Mouse (Mus musculus) gonadal fat pad, adult 2 months (tissue): ENCODE data around the gene Lrrc7. TPM values are rescaled to one million over a fixed set of nuclear protein-coding genes. Genes with fewer than 3 reads are reported as not detected.

Source experiments
- DNase-seq: peaks from one replicate; pipeline ENCODE4 v3.0.0-alpha.2; 2012; ENCODE audit warnings: low read depth
- polyA plus RNA-seq: library from polyadenylated mRNA; depleted of rRNA; stranded (reverse); fragments of >200 nt; gene quantifications from 2 replicates; pipeline ENCODE4 v1.2.3, GENCODE M21; 2012

Gene Lrrc7
- polyA plus RNA-seq, 1 experiment, result not detected

GRCm38 (mm10) chr3:158068613-158069263 is 493.3 kb downstream of the Lrrc7 start:
- no peak for DNase-seq

- DNase-seq, result no peak
Measured at GRCm38 (mm10) chr3:158067916-158068315, 494.1 kb downstream of the Lrrc7 start.

GRCm38 (mm10) chr3:158065256-158065655 is 496.8 kb downstream of the Lrrc7 start:
- DNase-seq, result no peak

GRCm38 (mm10) chr3:158061811-158062523 is 500.1 kb downstream of the Lrrc7 start:
- peak; percentile 40 for DNase-seq

GRCm38 (mm10) chr3:158060621-158061291 is 501.3 kb downstream of the Lrrc7 start:
- no peak for DNase-seq

GRCm38 (mm10) chr3:158049508-158049907 is 512.5 kb downstream of the Lrrc7 start:
- no peak for DNase-seq

GRCm38 (mm10) chr3:158040755-158041154 is 521.3 kb downstream of the Lrrc7 start:
- DNase-seq, result no peak

GRCm38 (mm10) chr3:158038106-158038505 is 523.9 kb downstream of the Lrrc7 start:
- DNase-seq, result no peak

- DNase-seq, result no peak
Measured at GRCm38 (mm10) chr3:158036329-158036988, 525.6 kb downstream of the Lrrc7 start, which contains the start of the genes Srsf11 and Lrrc40. Srsf11 (minus strand) TSS chr3:158036639. Lrrc40 (plus strand) TSS chr3:158036662.

- DNase-seq, result no peak
Measured at GRCm38 (mm10) chr3:158035866-158036265, 526.2 kb downstream of the Lrrc7 start.
